Mouse (Mus musculus) small intestine, adult 2 months (tissue): ENCODE measurements around the gene Dus2.

Experiments
- CTCF ChIP-seq: fragments of 200-500 bp; IDR thresholded peaks from 2 replicates; pipeline ENCODE4 v1.5.1; 2012; ENCODE audit warnings: low read depth, mild to moderate bottlenecking, control low read depth, inconsistent platforms, low read length, moderate library complexity, mixed read lengths; ENCODE audit not compliant: insufficient replicate concordance, insufficient read length; ENCODE audit errors: extremely low read depth
- POLR2A ChIP-seq: fragments of 200-500 bp; IDR thresholded peaks from 2 replicates; pipeline ENCODE4 v1.6.1; 2012; ENCODE audit warnings: low read depth, mild to moderate bottlenecking, control low read depth, inconsistent platforms, low read length, moderate library complexity

DNA sequence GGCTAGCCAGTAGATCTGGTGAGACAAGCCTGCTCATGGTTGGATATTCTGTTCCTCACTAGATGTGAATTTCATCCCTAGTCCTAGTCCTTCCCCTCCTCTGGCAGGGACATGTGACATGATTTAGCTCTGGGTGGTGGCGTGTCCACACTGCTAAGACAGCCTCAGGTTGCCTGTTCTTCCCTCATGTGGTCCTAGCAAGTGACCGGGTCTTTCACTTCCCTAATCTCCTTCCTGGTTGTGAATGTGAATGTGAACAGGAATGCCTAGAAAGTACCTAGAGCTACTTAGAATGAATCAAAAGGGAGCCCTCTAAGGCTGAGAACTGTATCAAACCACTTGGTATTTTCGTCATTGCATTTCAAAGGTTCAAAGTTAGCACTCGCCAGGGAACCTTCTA lies 48.5 kb downstream of the Dus2 start:
- TF ChIP-seq CTCF (no peak), POLR2A (no peak)
